Mouse (Mus musculus): ENCODE results near the gene Cnot6l. TPM values are rescaled to one million over a fixed set of nuclear protein-coding genes. Genes with fewer than 3 reads are reported as not detected.

Gene Cnot6l
- polyA plus RNA-seq, 1 experiment from 2014 or later, result 10.9 TPM

DNA sequence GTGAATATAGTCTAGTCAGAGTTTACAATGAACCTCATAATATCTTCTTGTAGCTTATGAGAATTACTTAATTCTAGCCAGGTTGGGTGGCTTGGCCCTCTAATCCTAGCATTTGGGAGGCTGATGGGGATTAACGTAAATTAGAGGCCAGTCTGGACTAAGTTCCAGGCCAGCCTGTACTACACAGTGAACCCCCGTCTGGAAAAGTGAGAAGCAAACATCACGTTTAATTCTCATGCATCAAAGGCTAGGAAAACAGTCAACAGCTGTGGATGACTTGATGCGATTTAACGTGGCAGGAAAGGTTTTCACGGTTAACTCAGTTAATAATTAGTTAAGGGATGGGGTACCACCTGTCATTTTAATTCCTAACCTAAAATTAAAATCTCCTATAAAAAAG, 34.3 kb upstream of the Cnot6l start:
- Histone ChIP-seq H3K27me3 (ENCODE audit: control insufficient read depth, insufficient read depth, low read length) (no peaks in the 10 kb centered on the region), H3K4me3 (ENCODE audit: low read depth, low read length) (no peak overlapping the region), H3K36me3 (ENCODE audit: control insufficient read depth, insufficient read depth, low read length) (no peaks in the 10 kb centered on the region), H3K9ac (ENCODE audit: low read length) (no peak overlapping the region), H3K27ac (ENCODE audit: low read depth, low read length) (no peak overlapping the region), H3K9me3 (ENCODE audit: control insufficient read depth, low read length) (no peaks in the 10 kb centered on the region), H3K4me1 (replicated peaks; ENCODE audit: control insufficient read depth, insufficient read depth, low read length) (no peaks in the 10 kb centered on the region), H3K4me2 (ENCODE audit: low read depth, low read length, severe bottlenecking) (no peak overlapping the region)
- WGBS, result 74% methylated on average over 6 of the region's 6 CpGs
- ATAC-seq (replicated peaks; ENCODE audit: low FRiP score) (no peak), DNase-seq (ENCODE audit: low spot score) (no peak)

DNA sequence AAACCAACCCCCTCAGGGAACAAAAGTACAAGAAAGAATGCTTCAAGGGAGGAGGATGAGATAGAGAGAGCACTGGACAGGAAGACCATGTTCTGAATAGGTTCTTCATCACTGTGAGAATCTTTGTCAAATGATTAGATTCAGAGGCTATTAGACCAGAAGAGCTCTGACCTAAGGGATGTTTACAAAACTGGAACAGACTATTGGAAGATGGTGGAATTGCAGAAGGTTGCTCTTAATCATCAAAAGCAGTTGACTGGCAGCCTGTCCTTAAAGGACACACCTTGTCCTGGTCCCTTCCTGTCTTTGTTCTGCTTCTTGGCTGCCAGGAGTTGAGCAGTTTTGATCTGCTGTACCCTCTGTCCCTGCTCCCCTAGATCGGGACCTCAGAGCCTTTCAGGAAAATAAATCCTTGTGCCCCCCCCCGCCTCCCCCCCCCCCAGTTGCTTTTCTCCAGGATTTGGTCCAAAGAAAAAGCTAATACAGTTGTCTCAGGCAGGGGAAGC, 32.6 kb upstream of the Cnot6l start:
- 67% methylated on average over 2 of the region's 2 CpGs for WGBS
- DNase-seq (ENCODE audit: low spot score) (no peak), ATAC-seq (replicated peaks; ENCODE audit: low FRiP score) (no peak)
- no peaks in the 10 kb centered on the region for H3K9me3 ChIP-seq (ENCODE audit: control insufficient read depth, low read length)
- H3K27me3 ChIP-seq (ENCODE audit: control insufficient read depth, insufficient read depth, low read length), result no peaks in the 10 kb centered on the region
- H3K4me2 ChIP-seq (ENCODE audit: low read depth, low read length, severe bottlenecking), result no peak overlapping the region
- no peak overlapping the region for H3K9ac ChIP-seq (ENCODE audit: low read length)
- H3K36me3 ChIP-seq (ENCODE audit: control insufficient read depth, insufficient read depth, low read length), result no peaks in the 10 kb centered on the region
- H3K4me1 ChIP-seq (replicated peaks; ENCODE audit: control insufficient read depth, insufficient read depth, low read length), result no peaks in the 10 kb centered on the region
- no peak overlapping the region for H3K4me3 ChIP-seq (ENCODE audit: low read depth, low read length)
- no peak overlapping the region for H3K27ac ChIP-seq (ENCODE audit: low read depth, low read length)

DNA sequence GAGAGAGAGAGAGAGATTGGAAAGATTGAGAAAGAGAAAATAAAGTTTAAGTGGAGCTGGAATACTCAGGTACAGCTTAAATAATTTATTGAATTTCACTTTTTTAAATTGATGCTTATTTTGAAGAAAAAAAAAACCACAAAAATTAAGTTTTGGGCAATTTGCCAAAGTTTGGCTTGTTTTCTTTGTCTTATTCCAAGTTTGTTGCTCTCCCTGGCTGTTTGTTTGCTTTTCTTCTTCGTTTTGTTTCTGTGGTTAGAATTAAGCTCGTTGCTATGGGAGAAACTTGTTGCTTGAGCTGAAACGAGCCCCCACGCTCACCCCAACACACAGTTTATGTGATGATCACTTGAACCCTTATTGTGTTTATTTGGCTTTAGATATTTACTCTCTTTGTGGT, 27.3 kb upstream of the Cnot6l start:
- H3K27ac ChIP-seq (ENCODE audit: low read depth, low read length), result no peak overlapping the region
- no peaks in the 10 kb centered on the region for H3K4me1 ChIP-seq (replicated peaks; ENCODE audit: control insufficient read depth, insufficient read depth, low read length)
- DNase-seq (ENCODE audit: low spot score) (no peak), ATAC-seq (replicated peaks; ENCODE audit: low FRiP score) (no peak)
- no peaks in the 10 kb centered on the region for H3K36me3 ChIP-seq (ENCODE audit: control insufficient read depth, insufficient read depth, low read length)
- WGBS, result 63% methylated on average over 4 of the region's 4 CpGs
- no peak overlapping the region for H3K9ac ChIP-seq (ENCODE audit: low read length)
- H3K4me3 ChIP-seq (ENCODE audit: low read depth, low read length), result no peak overlapping the region
- H3K4me2 ChIP-seq (ENCODE audit: low read depth, low read length, severe bottlenecking), result no peak overlapping the region
- H3K27me3 ChIP-seq (ENCODE audit: control insufficient read depth, insufficient read depth, low read length), result no peaks in the 10 kb centered on the region
- H3K9me3 ChIP-seq (ENCODE audit: control insufficient read depth, low read length), result no peaks in the 10 kb centered on the region

DNA sequence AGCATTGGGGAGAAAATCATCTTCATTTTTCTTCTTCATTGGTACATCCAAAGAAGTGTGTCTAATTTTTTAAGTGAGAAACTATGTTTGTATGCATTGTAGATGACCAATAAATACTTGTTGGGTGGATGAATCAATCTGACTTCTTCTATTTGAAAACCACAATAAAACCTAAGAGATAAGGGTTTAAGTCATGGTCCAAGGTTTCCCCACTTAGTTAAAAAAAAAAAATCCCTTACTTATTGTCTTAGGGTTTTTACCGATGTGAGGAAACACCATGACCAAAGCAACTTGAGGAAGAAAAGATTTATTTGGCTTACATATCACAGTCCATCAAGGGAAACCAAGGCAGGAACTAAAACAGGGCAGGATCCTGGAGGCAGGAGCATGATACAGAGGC, 25.8 kb upstream of the Cnot6l start:
- ATAC-seq (replicated peaks; ENCODE audit: low FRiP score), result no peak
- WGBS, result 100% methylated on average over 1 of the region's 1 CpGs

DNA sequence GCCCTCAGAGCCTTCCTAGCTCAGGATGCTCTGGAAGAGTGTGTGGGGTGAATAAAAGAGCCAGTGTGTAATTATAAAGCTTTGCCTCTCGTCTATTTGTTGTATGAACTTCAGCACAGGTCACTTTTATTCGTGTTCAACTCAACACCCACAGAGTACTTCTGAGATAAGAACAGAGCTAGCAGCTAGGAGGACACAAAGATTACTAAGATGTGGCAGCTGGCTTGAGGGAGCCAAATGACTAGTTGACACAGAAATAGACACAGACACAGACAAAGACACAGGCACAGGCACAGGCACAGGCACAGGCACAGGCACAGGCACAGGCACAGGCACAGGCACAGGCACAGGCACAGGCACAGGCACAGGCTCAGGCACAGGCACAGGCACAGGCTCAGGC, 20.0 kb upstream of the Cnot6l start:
- DNase-seq (ENCODE audit: low spot score) (no peak), ATAC-seq (replicated peaks; ENCODE audit: low FRiP score) (no peak)
- Histone ChIP-seq H3K9ac (ENCODE audit: low read length) (no peak overlapping the region), H3K4me2 (ENCODE audit: low read depth, low read length, severe bottlenecking) (no peak overlapping the region), H3K27ac (ENCODE audit: low read depth, low read length) (no peak overlapping the region), H3K4me1 (replicated peaks; ENCODE audit: control insufficient read depth, insufficient read depth, low read length) (no peaks in the 10 kb centered on the region), H3K27me3 (ENCODE audit: control insufficient read depth, insufficient read depth, low read length) (no peaks in the 10 kb centered on the region), H3K9me3 (ENCODE audit: control insufficient read depth, low read length) (no peaks in the 10 kb centered on the region), H3K4me3 (ENCODE audit: low read depth, low read length) (no peak overlapping the region), H3K36me3 (ENCODE audit: control insufficient read depth, insufficient read depth, low read length) (no peaks in the 10 kb centered on the region)
- WGBS, result 74% methylated on average over 2 of the region's 2 CpGs

More for the DNA sequence above, 25.8 kb upstream of the Cnot6l start:
- no peak overlapping the region for H3K9ac ChIP-seq (ENCODE audit: low read length)
- no peaks in the 10 kb centered on the region for H3K4me1 ChIP-seq (replicated peaks; ENCODE audit: control insufficient read depth, insufficient read depth, low read length)
- no peaks in the 10 kb centered on the region for H3K36me3 ChIP-seq (ENCODE audit: control insufficient read depth, insufficient read depth, low read length)
- DNase-seq (ENCODE audit: low spot score), result no peak
- H3K27me3 ChIP-seq (ENCODE audit: control insufficient read depth, insufficient read depth, low read length), result no peaks in the 10 kb centered on the region
- H3K27ac ChIP-seq (ENCODE audit: low read depth, low read length), result no peak overlapping the region
- no peak overlapping the region for H3K4me2 ChIP-seq (ENCODE audit: low read depth, low read length, severe bottlenecking)
- H3K9me3 ChIP-seq (ENCODE audit: control insufficient read depth, low read length), result no peaks in the 10 kb centered on the region
- no peak overlapping the region for H3K4me3 ChIP-seq (ENCODE audit: low read depth, low read length)

DNA sequence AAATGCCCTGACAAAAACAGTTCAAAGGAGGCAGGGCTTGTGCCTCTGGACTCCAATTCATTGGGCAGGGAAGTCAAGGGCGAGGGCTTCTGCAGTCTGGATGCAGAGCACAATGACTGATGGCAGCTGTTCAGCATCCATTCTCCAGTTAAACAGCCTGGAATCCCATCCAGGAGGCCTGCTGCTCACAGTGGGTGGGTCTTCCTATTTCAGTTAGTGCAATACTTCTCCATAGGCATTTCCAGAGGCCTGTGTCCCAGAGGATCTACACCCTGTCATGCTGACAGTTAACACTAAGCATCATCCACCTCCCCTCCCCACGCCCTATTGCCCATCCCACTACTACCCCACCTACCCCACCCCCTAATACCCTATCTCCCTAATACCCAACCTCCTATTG, 19.2 kb upstream of the Cnot6l start:
- no peaks in the 10 kb centered on the region for H3K27me3 ChIP-seq (ENCODE audit: control insufficient read depth, insufficient read depth, low read length)
- DNase-seq (ENCODE audit: low spot score), result no peak
- H3K9me3 ChIP-seq (ENCODE audit: control insufficient read depth, low read length), result no peaks in the 10 kb centered on the region
- no peak for ATAC-seq (replicated peaks; ENCODE audit: low FRiP score)
- H3K4me2 ChIP-seq (ENCODE audit: low read depth, low read length, severe bottlenecking), result no peak overlapping the region
- no peaks in the 10 kb centered on the region for H3K4me1 ChIP-seq (replicated peaks; ENCODE audit: control insufficient read depth, insufficient read depth, low read length)
- no peak overlapping the region for H3K9ac ChIP-seq (ENCODE audit: low read length)
- no peak overlapping the region for H3K27ac ChIP-seq (ENCODE audit: low read depth, low read length)
- WGBS, result 69% methylated on average over 2 of the region's 2 CpGs
- no peaks in the 10 kb centered on the region for H3K36me3 ChIP-seq (ENCODE audit: control insufficient read depth, insufficient read depth, low read length)
- no peak overlapping the region for H3K4me3 ChIP-seq (ENCODE audit: low read depth, low read length)

DNA sequence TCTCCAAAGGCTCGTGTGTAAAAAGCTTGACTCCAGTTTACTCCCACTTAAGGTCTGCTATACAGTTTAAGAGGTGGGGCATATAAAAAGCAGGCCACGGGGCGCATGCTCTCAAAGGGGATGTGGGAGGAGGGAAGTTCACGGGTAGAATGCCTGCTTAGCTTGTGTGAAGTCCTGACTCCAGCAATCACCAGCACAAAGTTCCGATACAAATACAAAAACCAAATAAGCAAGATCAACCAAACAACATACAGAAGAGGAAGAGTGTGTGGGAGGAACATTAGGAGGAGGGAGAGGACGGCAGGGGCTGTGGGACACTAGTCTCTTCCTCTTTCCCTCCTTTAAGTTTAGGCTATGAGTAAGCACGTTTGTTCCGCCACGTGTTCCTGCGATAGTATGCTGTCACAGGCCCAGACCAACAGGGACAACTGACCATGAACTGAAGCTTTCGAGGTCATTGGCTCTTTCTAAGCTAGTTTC, 12.9 kb upstream of the Cnot6l start:
- Histone ChIP-seq H3K27me3 (ENCODE audit: control insufficient read depth, insufficient read depth, low read length) (no peaks in the 10 kb centered on the region), H3K4me2 (ENCODE audit: low read depth, low read length, severe bottlenecking) (no peak overlapping the region), H3K4me1 (replicated peaks; ENCODE audit: control insufficient read depth, insufficient read depth, low read length) (no peaks in the 10 kb centered on the region), H3K9me3 (ENCODE audit: control insufficient read depth, low read length) (no peaks in the 10 kb centered on the region), H3K36me3 (ENCODE audit: control insufficient read depth, insufficient read depth, low read length) (no peaks in the 10 kb centered on the region), H3K4me3 (ENCODE audit: low read depth, low read length) (no peak overlapping the region), H3K9ac (ENCODE audit: low read length) (no peak overlapping the region), H3K27ac (ENCODE audit: low read depth, low read length) (no peak overlapping the region)
- DNase-seq (ENCODE audit: low spot score) (no peak), ATAC-seq (replicated peaks; ENCODE audit: low FRiP score) (no peak)
- WGBS, result 81% methylated on average over 11 of the region's 11 CpGs

DNA sequence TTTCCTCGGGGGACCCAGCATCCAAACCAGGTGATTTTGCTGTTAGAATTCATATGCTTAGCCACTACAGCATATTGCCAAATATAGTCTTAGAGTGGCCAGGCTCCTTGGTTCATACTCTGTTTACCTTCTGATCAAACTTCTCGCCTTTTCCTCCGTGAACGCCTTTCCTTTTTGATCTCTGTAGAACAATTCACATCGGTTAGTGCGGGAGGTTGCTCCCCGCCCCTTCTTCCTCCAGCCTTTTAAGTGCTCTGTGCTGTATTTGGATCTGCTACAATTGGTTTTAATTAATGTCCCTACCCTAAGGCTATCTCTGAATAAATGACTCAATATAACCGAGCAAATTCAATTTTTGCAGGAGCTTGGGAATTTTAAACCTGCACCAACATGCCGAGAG, 12.2 kb upstream of the Cnot6l start:
- no peak overlapping the region for H3K9ac ChIP-seq (ENCODE audit: low read length)
- H3K4me2 ChIP-seq (ENCODE audit: low read depth, low read length, severe bottlenecking), result no peak overlapping the region
- no peak overlapping the region for H3K27ac ChIP-seq (ENCODE audit: low read depth, low read length)
- DNase-seq (ENCODE audit: low spot score) (no peak), ATAC-seq (replicated peaks; ENCODE audit: low FRiP score) (no peak)
- 58% methylated on average over 9 of the region's 9 CpGs for WGBS
- H3K4me3 ChIP-seq (ENCODE audit: low read depth, low read length), result no peak overlapping the region
- no peaks in the 10 kb centered on the region for H3K9me3 ChIP-seq (ENCODE audit: control insufficient read depth, low read length)
- H3K36me3 ChIP-seq (ENCODE audit: control insufficient read depth, insufficient read depth, low read length), result no peaks in the 10 kb centered on the region
- no peaks in the 10 kb centered on the region for H3K27me3 ChIP-seq (ENCODE audit: control insufficient read depth, insufficient read depth, low read length)
- H3K4me1 ChIP-seq (replicated peaks; ENCODE audit: control insufficient read depth, insufficient read depth, low read length), result no peaks in the 10 kb centered on the region

DNA sequence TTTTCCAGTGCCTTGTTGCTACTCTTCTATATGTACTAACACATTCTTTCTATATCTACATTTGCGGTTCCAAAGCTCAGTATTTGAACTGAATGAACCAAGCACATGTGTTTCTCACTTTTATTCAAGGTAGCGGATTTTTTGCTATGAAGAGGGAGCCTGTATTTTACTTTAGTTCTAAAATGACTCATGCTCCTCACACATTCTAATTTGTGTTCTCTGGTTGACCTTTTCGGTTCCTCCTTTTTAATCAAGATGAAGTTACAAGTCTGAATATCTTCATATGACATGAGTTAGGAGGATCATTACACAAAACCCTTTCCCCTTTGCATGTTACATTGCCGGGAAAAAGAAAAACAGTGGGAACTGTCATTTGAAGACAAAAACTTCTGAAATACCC, 7.8 kb upstream of the Cnot6l start:
- no peaks in the 10 kb centered on the region for H3K36me3 ChIP-seq (ENCODE audit: control insufficient read depth, insufficient read depth, low read length)
- H3K27ac ChIP-seq (ENCODE audit: low read depth, low read length), result no peak overlapping the region
- no peak for DNase-seq (ENCODE audit: low spot score)
- no peak overlapping the region for H3K4me2 ChIP-seq (ENCODE audit: low read depth, low read length, severe bottlenecking)
- H3K4me3 ChIP-seq (ENCODE audit: low read depth, low read length), result no peak overlapping the region
- H3K9ac ChIP-seq (ENCODE audit: low read length), result no peak overlapping the region
- no peak for ATAC-seq (replicated peaks; ENCODE audit: low FRiP score)
- H3K27me3 ChIP-seq (ENCODE audit: control insufficient read depth, insufficient read depth, low read length), result no peaks in the 10 kb centered on the region
- no peaks in the 10 kb centered on the region for H3K9me3 ChIP-seq (ENCODE audit: control insufficient read depth, low read length)
- no peaks in the 10 kb centered on the region for H3K4me1 ChIP-seq (replicated peaks; ENCODE audit: control insufficient read depth, insufficient read depth, low read length)
- WGBS, result 92% methylated on average over 4 of the region's 4 CpGs

Measured in forebrain, embryonic 11.5 days (tissue).